Mouse (Mus musculus) CD4-positive, CD25-positive, alpha-beta regulatory T cell, adult 4 months (primary cell): ENCODE data around the gene Bbox1. TPM values are rescaled to one million over a fixed set of nuclear protein-coding genes. Genes with fewer than 3 reads are reported as not detected.

Source experiments
- ATAC-seq: one replicate; pipeline ENCODE4 v1.8.0; 2017
- polyA plus RNA-seq, 2 experiments: library from polyadenylated mRNA; unstranded; fragments of 100-300 nt; shearing (Covaris generic); gene quantifications; one replicate each; pipeline ENCODE4 v1.2.1; 2017

Bbox1 gene
- polyA plus RNA-seq, result not detected

DNA sequence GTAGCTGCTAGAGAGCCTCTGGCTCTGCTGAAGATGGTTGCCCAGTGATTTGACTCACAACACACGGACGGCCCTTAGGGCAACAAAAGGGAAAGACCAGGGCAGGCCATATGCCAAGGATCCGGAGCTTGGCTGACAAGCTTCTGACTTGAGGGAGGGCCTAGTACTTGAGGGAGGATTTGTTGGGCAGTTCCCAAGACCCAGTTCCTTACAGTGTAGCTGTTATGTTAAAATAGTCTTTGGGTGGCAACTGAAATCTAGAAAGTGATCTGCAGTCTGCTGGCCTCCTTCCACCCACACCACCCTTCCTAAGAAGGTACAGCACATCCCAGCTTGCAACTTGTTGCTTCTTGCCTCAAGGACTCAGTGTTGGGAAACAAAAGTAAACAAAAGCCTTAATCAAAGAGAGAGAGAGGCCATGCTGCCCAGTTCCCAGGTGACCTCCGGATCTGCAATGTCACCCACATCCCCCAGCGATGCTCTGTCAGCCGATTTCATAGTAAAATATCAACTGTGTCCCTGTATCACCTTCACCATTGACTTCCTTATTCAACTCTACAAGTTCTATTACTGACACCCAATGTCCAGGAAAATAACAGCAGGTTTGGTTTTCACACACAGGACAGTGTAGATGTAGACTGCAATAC, at the start of gene Bbox1:
TSS of gene Bbox1 (minus strand) at position 52 of the 647 bp plus-strand sequence.
- ATAC-seq, result no peak

DNA sequence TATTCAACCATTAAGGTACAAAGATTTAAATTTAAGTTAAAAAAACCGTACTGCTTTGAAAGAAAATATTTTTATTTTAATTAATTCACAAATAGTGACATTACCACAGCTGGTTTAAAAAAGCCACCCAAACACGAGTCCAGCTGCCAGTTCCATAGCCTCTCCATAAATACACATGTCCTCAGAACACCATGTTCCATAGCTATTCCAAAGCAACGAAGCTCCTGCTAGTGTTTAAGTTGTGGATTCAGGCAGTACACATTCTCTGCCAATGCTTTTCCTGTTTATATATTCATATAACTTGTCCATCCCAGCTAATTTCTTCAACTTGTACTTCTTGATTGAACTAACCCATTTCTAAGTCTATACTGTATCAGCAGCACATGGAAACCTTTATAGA, 49.5 kb upstream of the Bbox1 start:
- no peak for ATAC-seq

DNA sequence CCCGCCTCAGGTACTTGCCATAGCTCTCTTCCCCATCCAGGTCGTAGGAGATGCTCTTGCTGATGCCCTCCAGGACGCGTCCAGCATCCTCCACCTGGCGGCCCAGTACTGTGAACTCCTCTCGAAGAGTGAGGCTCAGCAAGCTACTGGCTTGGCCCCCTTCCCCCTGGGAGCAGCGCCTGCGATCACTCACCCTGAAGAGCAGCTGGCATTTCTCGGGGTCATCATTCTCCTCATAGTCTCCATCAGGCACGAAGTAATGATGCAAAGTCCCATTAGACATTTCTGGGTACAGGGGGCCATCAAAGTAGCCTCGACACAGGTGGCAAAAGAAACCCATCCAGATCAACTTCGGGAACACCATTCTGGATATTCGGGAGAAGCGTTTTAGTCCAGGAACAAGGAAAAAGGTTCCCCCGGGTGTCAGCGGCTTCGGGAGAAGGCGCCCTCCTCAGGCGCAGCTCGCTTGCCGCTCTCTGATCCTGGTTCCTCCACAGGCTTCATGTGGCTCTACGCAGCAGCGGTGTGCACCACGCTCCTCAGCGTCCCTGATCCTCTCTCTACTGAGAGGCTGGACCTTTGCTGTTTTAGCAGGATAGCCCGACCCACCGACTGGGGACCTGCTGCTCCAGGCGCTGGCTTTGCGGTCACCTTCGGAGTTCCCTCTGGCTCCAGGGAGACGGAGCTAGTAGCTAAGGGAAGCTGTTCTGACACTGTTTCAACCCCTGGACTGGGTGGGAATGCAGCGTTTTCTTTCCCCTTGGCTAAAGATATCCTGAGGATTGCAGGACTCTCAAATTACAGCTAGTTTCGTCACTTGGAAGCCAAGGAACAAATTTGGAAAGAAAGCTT, 48.3 kb upstream of the Bbox1 start, which contains the start of gene Fibin:
TSS of gene Fibin (minus strand) at position 752 of the 852 bp plus-strand sequence.
- ATAC-seq, result no peak

DNA sequence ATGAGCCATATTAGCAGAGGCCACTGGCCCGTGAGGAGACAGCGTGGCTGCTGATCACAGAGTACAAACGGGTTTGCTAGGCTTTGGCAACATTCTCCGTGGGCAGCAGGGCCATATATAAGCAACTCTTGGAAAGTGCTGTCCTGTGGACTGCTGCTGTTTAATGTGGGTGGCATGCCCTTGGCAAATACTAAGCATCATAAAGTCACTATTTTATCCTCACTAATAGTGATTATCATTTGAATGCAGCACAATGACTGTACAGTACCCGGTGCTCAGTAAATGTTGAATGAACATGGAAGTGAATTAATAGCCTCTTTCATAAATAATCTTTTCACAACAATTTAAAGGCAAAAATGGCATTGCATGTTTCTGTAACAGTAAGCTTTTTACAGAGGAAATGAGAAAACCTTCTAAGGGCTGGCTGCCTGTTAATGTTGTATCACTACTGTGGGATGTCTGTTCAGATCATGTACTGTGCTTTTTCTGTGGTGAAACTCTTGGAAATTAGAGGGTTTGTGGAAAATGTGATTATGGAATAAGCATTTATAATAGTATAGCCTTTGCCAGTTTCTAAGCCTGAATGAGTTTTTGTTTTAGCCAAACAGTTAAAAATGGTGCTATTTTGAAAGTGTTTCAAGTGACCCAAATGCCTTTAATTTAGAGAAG, 39.1 kb upstream of the Bbox1 start:
- ATAC-seq, result no peak

DNA sequence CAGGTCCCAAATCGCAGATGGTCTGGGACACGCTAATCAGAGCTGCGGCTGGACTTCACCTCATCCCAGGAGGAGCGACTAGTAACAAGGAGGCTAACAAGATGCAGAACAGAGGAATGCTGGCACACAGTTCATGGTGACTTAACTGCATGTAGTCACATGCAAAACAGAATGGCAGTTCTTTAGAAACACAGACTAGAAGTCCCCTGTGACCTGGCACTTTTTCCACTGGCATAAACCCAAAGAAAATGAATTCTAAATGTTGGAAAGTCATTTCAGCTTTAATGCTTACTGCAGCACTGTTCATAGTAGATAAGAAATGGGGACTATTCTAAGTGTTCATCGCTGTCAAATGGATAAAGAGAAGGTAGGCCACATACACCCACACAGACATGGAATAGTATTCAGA, 37.5 kb upstream of the Bbox1 start:
- no peak for ATAC-seq

DNA sequence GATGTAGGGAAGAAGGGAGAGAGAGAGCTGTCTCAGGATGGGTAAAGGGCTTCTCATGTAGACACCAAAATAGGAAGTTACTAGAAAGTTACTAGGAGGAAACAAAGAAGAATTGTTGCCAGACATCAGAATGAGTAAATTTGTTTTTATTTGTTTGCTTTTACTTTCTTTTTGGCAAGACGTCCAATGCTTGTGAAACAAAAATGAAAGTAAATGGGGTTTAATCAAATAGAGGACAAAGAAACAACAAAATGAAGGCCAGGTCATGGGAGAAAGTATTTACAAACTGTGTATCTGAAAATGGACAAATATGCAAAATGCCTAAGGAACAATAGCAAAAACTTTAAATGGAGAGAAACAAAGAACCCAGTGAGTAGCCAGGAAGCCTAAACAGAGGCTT, 37.0 kb upstream of the Bbox1 start:
- no peak for ATAC-seq

DNA sequence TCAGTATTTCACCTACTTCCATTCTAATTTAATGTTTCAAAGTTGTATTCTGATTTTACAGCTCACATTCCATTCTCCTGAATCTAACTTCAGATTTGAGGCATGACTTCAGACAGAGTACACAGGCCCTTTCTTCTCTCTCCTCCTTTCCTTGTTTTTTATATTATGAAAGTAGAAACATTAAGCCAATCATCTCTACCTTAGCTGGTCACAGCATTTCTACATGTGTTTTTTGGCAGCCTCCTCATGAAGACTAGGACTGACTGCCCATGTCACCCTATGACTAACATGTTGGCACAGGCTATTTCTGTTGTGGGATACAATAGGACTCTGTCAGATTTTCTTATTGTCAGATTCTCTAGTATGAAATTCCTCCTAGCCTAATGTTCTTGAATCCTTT, 14.6 kb upstream of the Bbox1 start:
- ATAC-seq, result no peak

DNA sequence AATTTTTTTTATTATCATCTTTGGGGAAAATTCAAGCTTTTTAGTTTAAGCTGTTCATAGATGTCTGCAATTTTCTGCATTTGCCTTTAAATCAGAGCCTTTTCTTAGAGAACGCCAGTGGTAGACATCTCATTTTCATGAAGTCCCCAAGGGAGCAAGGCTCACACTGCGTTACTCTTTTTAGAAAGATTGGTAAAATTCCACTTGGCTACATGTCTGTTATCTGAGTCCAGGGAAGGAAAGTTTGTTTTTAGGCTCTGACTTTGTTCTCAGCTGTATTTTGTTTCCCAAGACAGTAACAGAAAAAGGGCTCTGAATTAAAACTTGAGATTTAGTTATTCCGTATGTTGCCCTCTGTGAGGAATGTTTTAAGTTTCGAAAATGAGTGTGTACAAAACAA, 5.6 kb upstream of the Bbox1 start:
- no peak for ATAC-seq

DNA sequence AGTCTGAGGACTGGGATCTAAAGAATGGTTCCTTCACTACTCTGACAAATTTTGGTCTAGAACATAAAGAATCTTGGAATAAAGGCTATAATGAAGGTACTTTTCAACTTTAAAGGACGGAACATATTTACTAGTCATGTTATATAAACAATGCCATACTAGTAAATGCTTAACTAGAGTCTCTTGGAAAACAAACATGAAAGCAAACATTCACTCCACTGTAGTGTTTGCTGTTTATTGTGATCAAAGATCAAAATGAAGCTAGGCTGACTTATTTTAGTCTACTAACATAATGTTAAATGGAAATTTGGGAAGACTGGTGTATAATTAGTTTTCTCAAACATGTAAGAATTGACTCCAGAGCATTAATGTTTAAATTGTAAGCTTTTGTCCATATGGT, 4.9 kb upstream of the Bbox1 start:
- ATAC-seq, result no peak

DNA sequence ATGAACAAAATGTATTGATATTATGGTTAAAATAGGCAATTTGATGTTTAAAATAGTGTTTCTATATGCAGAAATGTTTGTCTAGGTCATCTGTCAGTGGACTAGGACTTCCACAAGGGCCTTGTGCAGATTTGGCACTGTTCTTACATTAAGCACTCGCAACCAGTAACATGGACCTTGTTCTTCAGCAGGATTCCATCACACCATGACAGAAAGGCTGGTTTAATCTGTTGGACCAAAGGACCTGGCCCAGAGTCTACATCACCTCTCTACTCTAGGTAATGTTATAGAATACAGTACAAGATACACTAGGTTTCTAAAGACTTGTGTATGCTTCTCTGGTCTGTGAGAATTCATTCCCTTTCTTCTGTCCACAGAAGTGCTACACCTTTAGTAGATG, 4.4 kb upstream of the Bbox1 start:
- no peak for ATAC-seq

DNA sequence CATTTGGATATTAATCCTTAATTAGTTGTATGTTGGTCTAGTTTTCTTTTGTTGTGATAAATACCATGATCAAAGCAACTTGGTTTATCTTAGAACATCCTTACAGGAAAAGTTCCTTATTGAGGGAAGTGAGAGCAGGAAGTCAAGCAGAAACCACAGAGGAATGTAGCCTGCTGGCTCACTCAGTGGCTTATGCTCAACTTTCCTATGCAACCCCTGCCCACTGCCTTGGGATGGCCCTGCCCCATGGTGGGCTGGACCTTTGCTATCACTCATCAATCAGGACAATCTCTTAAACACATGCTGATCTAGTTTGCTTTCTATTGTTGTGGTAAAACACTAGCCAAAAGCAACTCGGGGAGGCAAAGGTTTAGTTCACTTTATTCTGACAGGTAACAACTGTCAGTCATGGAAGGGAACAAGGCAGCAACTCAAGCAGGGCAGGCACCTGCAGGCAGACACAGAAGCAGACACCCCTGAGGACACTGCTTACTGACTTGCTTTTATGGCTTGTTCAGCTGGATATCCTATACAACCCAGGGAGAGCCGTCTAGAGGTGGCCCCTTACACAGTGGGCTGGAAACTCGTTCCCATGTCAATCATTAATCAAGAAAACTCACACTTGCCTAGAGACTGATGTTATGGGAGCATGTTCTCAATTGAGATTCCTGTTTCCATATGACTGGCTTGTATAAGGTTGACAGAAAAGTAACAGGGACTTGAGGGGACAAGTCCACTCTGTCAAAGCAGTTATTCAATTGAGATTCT, 1.9 kb upstream of the Bbox1 start:
- no peak for ATAC-seq

DNA sequence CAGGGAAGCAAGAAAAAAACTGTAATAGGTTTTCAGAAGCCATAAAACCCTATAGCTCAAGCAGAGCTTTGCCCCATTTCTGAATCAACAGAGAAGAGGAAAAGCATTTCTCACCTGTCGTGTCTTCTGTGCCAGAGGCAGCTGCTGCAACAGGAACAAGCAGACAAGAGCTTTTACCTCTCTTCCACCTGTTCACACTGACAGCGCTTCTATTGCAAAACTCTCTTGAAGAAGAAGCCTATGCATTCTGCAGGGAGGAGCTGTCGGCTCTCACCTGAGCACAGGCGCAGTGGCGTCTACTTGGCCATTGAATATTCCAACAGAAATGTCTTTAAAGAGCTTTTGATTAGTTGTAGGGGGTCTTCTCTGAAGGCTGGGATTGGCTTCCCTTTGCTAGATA, 286 bp downstream of the Bbox1 start:
- ATAC-seq, result no peak

DNA sequence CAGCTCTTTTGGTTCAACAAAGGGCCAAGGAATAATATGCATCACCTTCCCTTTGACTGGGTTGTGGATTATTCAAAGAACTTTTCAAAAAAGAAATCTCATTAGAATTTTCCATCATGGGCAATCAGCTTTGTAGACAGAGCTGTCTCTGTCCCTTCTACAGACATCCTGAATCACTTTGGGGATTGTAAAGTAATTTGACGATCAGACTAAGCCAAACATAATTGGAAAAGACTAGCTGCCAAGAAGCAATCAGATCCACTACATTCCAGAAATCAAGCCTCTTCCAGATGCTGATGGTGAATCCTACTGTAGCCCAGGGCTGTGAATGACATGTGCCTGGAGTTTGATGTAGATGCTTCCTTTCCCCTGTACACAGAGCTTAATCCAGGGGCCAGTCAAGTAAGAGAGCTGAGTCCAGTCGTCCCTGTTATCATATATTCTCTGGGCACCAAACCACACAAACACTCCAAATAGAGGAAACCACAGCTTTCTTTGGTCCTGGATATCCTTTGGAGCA, 995 bp downstream of the Bbox1 start:
- no peak for ATAC-seq

DNA sequence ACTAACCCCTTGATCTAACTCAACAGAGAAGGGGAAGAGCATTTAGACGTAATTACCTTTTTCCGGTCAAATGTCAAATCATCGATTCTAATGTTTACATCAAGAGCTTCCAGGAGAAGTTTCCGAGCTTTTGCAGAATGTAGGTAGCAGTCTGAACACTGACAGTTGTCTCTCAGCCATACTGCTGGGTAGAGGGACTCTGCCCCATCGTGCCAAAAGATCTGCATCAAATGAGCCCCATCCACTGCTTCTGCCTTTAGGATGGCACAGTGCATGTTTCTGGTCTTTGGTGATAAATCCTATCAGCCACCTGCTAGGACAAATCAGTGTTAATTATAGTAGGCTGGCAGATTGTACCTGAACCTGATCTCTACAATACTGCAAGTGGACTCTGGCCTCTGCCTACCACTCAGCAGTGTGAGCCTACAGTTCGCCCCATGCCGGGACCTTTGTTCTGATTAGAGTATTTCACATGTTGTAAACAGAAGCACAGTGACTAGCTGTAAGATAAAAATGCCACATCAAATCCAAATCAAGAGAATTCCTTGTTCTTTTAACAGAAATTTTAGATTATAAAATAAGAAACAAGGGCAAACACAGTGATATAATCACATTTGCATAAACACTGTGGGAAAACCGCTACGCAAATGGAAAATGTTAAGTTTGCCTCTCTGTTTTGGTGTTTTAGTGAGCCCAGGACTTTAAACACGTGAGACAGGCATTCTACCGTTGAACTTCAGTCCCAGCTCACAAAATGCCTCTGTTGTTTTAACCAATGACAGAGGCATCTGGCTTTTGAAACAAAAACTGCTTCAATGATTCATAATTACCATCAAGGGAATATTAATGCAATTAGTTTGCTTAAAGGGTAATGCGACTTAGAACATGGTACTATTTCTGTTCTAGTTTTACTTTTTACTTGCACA, 8.7 kb downstream of the Bbox1 start:
- ATAC-seq, result no peak

DNA sequence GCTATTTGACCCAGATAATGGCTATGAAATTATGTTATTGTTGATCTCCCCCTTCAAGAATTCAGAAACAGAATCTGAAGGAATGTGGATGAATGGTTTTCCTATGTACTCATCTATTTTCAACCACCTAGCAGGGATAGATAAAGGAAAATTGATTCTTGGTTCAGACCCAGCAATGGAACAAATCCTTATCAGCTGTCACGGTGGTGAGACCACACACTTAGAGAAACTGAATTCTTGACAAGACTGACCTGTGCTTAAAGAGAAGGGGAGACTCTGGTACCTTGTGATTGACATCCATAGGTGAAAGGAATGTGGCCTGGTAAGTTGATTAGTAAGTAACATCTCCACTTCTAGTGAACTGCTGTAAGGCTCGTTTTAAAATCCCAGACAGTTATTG, 12.1 kb downstream of the Bbox1 start:
- ATAC-seq, result no peak

DNA sequence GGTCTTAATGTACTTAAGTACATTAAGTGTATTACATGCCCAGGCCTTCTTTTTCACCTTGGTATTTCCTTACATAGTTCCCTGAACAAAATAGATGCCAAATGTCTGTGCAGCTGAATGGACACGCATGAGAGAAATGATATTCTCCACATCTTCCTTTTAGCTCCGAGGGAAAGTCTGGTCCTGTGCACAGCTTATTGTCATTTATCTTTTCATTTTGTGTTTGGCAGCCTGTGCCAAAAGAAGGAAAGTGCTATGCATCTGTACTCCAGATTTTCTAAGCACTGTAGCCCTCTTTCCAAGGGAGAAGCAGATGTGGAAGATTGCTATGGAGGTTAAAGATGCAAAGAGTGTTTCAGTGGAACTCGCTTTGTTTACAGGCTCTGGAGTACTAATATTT, 13.0 kb downstream of the Bbox1 start:
- no peak for ATAC-seq

DNA sequence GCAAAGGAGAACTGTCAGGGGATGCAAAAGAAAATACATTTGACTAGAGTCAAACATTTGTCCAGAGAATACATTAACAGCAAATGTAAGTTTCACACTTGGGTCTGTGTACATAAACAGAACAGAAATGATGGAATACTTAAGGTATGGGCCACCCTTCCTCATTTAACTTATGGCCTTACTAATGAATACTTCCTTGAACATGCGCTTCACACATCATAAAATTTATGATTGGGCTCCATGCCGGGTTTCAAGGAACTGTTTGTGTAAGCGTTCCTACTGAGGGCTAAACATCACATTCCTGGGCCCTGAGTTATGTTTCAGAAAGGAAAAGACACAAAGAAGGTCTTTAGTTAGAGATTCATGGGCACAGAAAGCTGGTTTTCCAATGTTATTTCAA, 19.4 kb downstream of the Bbox1 start:
- ATAC-seq, result no peak

DNA sequence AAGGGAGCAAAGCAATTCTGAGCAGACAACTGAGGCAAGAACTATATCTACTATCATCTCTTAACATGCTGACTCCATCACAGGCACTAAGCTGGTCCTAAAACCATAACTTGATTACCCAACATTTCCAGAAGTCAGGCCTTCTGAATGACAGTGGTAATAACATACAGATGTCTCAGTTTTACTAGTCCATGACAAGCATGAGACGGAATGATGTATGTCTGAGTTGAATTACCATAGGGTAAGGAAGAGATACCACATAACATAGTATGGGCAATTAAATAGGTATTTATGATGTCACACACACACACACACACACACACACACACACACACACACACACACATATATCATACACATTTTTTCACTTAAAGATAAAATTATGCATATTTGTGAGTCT, 26.4 kb downstream of the Bbox1 start:
- no peak for ATAC-seq

DNA sequence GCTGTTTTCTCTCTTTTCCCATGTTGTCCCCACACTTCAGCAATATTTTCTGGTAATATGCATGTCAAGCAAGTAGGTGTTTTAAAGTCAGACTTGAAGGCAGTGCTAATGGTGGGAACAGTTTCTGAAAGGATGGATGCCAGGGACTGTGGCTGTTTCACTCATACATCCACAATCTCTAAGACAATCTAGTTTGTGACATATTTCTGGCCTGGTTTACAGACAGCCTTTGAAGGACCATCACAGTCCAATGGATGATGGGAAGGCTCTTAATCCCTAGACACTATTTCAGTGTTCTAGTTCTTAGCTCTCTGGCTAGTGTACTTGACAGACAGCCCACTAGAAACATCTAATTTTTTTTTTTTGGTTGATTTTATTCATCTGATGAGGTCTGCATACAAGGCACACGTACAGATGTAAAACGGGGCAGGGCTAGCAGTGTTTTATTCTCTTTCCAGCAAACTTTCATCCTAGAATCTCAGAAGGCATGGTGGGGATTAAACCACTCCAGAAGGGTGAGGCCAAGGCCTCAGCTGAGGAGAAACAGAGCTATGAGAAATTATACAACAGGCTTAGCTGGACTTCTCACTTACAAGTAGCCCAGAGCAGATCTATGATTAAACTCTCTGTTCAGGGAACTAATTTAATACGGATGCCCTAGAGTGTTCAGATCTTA, 28.4 kb downstream of the Bbox1 start:
- no peak for ATAC-seq

DNA sequence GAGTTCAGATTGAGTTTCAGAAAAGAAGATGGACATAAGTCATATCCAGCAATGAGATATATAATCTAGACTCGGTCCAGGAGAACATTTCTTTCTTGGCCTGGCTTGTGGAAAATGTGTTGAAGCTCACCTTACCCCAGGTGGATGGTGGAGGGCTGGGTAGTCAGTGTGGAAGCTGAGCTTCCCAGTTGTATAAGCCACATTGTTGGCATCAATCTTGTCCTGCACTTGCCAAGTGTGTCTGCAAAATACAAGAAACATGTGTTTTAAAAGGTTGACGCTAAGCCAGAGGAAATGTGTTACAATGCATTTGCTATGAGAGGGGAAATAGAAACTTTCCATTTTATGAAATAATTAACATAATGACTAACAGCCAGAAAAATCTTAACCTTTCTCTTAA, 38.9 kb downstream of the Bbox1 start:
- ATAC-seq, result no peak

DNA sequence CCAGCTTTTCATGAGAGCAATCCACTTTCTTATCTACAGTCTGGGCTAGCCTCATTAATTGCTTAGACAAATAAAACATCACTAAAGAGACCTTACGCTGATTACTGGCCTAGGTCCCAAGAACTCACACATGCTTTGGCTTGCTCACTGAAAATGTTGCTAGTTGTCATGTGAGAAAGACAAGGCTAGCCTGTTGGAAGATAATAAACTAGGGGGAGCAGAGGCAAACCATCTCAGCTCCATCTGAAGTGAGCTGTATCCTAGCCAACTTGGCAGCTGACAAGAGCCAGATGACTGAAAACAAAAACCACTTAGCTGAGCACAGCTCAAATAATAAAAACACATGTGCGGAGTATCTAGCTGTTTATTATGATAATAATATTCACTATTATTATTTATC, 40.2 kb downstream of the Bbox1 start:
- ATAC-seq, result no peak
